Mouse (Mus musculus) liver, postnatal 0 days (tissue): ENCODE data around the gene Dcaf7.

ENCODE experiments used
- CTCF ChIP-seq: sonication (generic); IDR thresholded peaks from 2 replicates; pipeline ENCODE4 v1.5.1; 2016; ENCODE audit warnings: antibody characterized with exemption, low read depth
- EP300 ChIP-seq: IDR thresholded peaks from 2 replicates; pipeline ENCODE4 v1.6.1; 2016; ENCODE audit warnings: antibody characterized with exemption, low read depth, mild to moderate bottlenecking

GRCm38 (mm10) chr11:105987446-105987845 is 49.2 kb upstream of the Dcaf7 start:
- TF ChIP-seq EP300 = no peak
- TF ChIP-seq CTCF = no peak
